Mouse (Mus musculus) liver, embryonic 11.5 days (tissue): ENCODE measurements at regions not wholly inside any gene's neighbourhood (a gene's known extent, or its start where the extent isn't known, plus 50 kb on each side); places are given as distances from the start of the nearest gene placed in this dataset.

Experiments
- ATAC-seq: fragments of 200-750 bp; cut with Nextera tagmentation; replicated peaks from 2 replicates; pipeline ENCODE4 v1.8.0; 2017; ENCODE audit warnings: moderate number of reproducible peaks, mild to moderate bottlenecking, moderate TSS enrichment, moderate library complexity; ENCODE audit not compliant: low FRiP score
- DNase-seq: peaks from one replicate; pipeline ENCODE4 v3.0.0-alpha.2; 2017; ENCODE audit warnings: low spot score
- H3K27ac ChIP-seq: fragments of 300-500 bp; sonication (generic); 2 replicates; pipeline ENCODE4 v1.5.1; 2014; ENCODE audit warnings: mild to moderate bottlenecking, low read depth, low read length, control low read depth
- H3K27me3 ChIP-seq: fragments of 300-500 bp; sonication (generic); replicated peaks from 2 replicates; pipeline ENCODE4 v1.6.1; 2014; ENCODE audit warnings: low read length, mixed read lengths; ENCODE audit not compliant: control insufficient read depth, insufficient read depth
- H3K36me3 ChIP-seq: fragments of 300-500 bp; sonication (generic); 2 replicates; pipeline ENCODE4 v1.6.1; 2014; ENCODE audit warnings: mild to moderate bottlenecking, low read length, moderate library complexity, mixed read lengths; ENCODE audit not compliant: control insufficient read depth, insufficient read depth
- H3K4me1 ChIP-seq: fragments of 300-500 bp; sonication (generic); replicated peaks from 2 replicates; pipeline ENCODE4 v1.6.1; 2014; ENCODE audit warnings: low read length, mixed read lengths; ENCODE audit not compliant: control insufficient read depth, insufficient read depth
- H3K4me2 ChIP-seq: fragments of 300-500 bp; sonication (generic); 2 replicates; pipeline ENCODE4 v1.6.1; 2014; ENCODE audit warnings: mild to moderate bottlenecking, control low read depth, moderate library complexity
- H3K4me3 ChIP-seq: fragments of 300-500 bp; sonication (generic); 2 replicates; pipeline ENCODE4 v1.5.1; 2014; ENCODE audit warnings: low read depth, low read length, control low read depth
- H3K9ac ChIP-seq: fragments of 300-500 bp; sonication (generic); 2 replicates; pipeline ENCODE4 v1.6.1; 2014; ENCODE audit warnings: low read depth, low read length, control low read depth
- H3K9me3 ChIP-seq: fragments of 300-500 bp; sonication (generic); 2 replicates; pipeline ENCODE4 v1.6.1; 2016; ENCODE audit warnings: low read length, inconsistent platforms, mixed read lengths; ENCODE audit not compliant: control insufficient read depth
- WGBS: fragments of 180-500 bp; shearing (Covaris S2); extraction: QIAGEN DNeasy Blood & Tissue Kit; methylation state at CpG from one replicate; pipeline ENCODE4 v1.1.7; 2014; 5-methylcytosine and 5-hydroxymethylcytosine counted together

DNA sequence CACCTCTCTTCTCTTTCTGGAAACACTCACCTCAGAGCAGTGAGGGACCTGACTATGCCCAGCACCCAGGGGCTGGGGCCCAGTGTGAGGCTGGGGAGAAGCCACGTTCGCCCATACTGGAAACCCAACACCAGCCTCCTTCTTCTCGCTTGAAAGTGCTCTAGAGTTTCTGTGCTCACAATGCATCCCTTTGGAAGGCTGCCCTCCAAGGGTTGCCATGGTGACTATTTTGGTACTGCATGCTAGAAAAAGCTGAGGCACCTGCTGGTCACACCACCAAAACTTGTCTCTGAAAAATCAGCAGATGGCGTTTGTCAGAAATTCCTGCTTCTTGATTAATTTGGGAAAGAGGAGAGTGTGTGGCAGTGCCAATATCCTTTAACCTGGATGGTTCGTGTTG, 134.2 kb downstream of the Sec61b start:
- DNase-seq (no peak), ATAC-seq (no peak)
- Histone ChIP-seq H3K27me3 (no peaks in the 10 kb centered on the region), H3K27ac (no peak overlapping the region), H3K36me3 (no peaks in the 10 kb centered on the region), H3K4me3 (no peak overlapping the region), H3K4me1 (no peaks in the 10 kb centered on the region), H3K4me2 (no peak overlapping the region), H3K9ac (no peak overlapping the region), H3K9me3 (no peaks in the 10 kb centered on the region)
- WGBS, result 75% methylated on average over 5 of the region's 5 CpGs

DNA sequence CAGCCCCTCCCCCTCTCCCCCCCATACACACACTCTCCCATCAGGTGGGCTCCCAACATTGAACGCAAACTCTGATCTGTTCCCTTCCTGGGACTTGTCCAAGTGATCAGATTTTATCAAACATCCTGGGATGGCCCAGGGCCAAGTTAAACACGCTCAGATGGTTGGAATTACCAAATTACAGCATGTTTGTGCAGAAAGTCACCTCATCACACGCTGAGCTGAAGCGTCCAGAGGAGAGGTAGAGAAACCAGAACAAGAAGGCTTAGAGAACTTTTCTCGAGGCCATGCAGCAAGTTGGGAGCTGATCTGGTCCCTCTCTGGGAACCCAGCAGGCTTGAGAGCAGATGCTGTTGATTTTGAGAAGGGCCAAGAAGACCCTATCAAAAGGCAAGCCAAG, 136.5 kb downstream of the Sec61b start:
- Histone ChIP-seq H3K4me1 (no peaks in the 10 kb centered on the region), H3K27me3 (no peaks in the 10 kb centered on the region), H3K36me3 (no peaks in the 10 kb centered on the region), H3K4me2 (no peak overlapping the region), H3K4me3 (no peak overlapping the region), H3K27ac (no peak overlapping the region), H3K9me3 (no peaks in the 10 kb centered on the region), H3K9ac (no peak overlapping the region)
- WGBS, result 65% methylated on average over 5 of the region's 5 CpGs
- no peak for DNase-seq
- ATAC-seq, result no peak

DNA sequence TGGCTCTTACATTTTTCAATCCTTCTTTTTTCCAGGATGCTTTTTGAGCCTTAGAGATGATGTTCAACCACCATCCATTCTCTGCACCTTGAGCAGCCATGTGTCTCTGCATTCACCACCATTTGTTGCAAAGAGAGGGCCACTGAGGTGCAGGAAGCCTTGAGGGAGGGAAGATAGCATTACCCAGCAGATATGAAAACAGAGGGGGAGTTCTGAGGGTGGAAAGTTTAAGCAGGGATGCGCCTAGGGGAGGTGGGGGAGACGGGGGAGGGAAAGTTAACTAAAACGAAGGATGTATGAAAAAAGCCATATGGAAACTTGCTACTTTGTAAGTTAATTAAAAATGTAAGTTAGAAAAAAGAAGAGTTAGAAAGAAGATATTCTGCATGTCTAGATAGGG, 142.1 kb downstream of the Sec61b start:
- no peaks in the 10 kb centered on the region for H3K4me1 ChIP-seq
- DNase-seq (no peak), ATAC-seq (no peak)
- no peaks in the 10 kb centered on the region for H3K27me3 ChIP-seq
- no peak overlapping the region for H3K4me3 ChIP-seq
- no peaks in the 10 kb centered on the region for H3K36me3 ChIP-seq
- H3K9me3 ChIP-seq, result no peaks in the 10 kb centered on the region
- no peak overlapping the region for H3K4me2 ChIP-seq
- no peak overlapping the region for H3K27ac ChIP-seq
- 70% methylated on average over 3 of the region's 3 CpGs for WGBS
- no peak overlapping the region for H3K9ac ChIP-seq

DNA sequence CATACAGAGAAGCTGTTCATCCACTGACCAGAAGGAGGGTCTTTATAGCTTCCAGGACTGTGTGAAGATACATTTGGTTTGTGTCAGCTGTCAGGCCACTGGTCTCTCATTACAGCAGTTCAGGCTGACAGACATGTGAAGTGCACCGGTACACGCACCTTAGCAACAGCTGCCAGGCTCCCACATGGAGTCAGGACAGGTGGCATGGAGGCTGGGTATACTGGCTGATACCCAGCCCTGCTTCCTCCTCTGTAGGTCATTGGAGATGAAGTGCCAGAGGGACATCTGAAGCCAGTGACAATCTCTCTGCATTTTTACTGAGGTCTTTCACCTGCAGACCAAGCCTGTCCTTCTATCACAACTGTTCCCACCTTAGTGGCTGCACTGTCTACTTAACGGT, 146.2 kb downstream of the Sec61b start:
- ATAC-seq (no peak), DNase-seq (no peak)
- Histone ChIP-seq H3K4me1 (no peaks in the 10 kb centered on the region), H3K4me2 (no peak overlapping the region), H3K4me3 (no peak overlapping the region), H3K27ac (no peak overlapping the region), H3K36me3 (no peaks in the 10 kb centered on the region), H3K9me3 (no peaks in the 10 kb centered on the region), H3K9ac (no peak overlapping the region), H3K27me3 (no peaks in the 10 kb centered on the region)
- 85% methylated on average over 3 of the region's 3 CpGs for WGBS

DNA sequence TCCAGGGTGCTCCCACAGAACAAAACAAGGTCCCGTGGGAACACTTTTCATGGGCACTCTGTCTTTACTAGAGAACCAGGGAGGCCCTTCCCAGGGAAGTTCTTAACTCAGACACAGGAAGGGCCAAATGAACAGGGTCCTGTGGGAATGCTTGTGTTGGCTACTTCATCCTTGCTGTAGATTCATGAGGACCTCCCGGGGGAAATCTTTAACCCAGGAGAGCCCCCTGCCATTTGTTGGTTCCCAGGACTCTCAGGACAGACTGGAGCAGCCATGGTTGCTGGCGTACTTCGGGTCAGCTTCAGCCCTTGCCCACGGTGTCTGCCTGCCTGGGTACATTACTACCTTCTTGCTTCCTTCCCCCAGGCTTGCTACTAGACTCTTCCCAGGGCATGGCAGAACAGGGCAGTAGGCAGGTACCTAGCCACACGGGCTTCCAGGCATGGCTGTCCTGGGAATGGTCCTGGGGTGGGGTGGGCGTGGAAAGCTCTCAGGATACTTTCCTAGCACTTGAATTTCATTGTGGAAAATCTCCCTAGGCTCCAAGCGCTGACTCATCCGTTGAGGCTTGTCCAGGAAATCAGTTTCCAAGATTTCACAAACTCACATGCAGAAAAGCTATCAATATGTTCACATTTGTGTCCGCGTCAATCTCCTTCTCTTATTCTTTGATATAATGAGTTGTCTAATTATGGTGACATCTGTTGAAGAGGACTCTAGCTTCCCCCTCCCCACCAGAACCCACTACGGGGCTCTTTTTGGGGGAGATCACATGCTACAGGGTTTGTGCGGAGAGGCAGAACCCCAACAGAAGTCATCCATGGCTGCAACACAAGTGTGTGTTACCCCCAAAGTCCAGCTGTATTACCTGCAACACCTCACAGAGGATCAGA, 148.6 kb downstream of the Sec61b start:
- WGBS, result 79% methylated on average over 13 of the region's 13 CpGs

DNA sequence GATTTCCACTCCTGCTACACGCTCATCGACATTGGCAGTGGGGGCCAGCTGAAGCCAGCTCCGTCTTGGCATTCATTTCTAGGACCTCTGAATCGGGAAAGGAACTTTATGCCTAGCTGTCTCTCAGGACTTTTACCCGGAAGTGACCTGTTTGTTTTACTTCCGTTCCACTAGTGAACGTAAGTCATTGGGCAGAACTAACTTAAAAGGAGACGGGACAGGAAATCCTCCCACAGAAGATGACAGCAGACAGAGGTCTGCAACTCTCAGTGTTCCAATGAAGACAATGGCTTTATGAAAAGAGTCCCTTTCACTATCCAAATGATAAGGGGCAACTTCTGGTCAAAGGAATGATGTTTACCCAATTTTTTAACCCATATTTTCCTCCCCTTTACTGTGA, 155.5 kb downstream of the Sec61b start:
- no peaks in the 10 kb centered on the region for H3K4me1 ChIP-seq
- H3K9me3 ChIP-seq, result no peaks in the 10 kb centered on the region
- no peak overlapping the region for H3K9ac ChIP-seq
- H3K27ac ChIP-seq, result no peak overlapping the region
- H3K4me3 ChIP-seq, result no peak overlapping the region
- no peak overlapping the region for H3K4me2 ChIP-seq
- no peaks in the 10 kb centered on the region for H3K27me3 ChIP-seq
- DNase-seq (no peak), ATAC-seq (no peak)
- WGBS, result 57% methylated on average over 8 of the region's 8 CpGs
- no peaks in the 10 kb centered on the region for H3K36me3 ChIP-seq

More for the DNA sequence above, 148.6 kb downstream of the Sec61b start:
- ATAC-seq (no peak), DNase-seq (no peak)
- H3K4me1 ChIP-seq, result no peaks in the 10 kb centered on the region
- no peak overlapping the region for H3K4me3 ChIP-seq
- H3K27me3 ChIP-seq, result no peaks in the 10 kb centered on the region
- H3K4me2 ChIP-seq, result no peak overlapping the region
- no peaks in the 10 kb centered on the region for H3K9me3 ChIP-seq
- no peaks in the 10 kb centered on the region for H3K36me3 ChIP-seq
- H3K9ac ChIP-seq, result no peak overlapping the region
- H3K27ac ChIP-seq, result no peak overlapping the region

DNA sequence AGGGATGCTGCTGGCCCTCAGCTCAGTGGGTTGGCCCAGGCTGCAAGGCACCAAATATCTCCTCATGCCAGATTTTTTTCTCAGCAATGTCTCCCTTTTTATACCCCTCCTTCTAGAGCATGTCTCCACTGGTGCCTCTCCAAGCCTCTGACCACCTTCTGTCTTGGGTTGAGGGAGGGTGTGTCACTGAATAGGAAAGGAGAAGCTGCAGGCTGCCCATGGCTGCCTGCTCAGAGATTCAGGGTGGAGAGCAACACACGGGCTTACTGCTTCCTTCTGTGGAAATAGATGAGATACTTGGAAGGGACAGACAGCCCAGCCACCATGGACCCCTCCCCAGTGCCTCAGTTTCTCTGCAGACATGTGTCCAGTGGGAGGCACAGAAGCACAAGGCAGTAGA, 156.0 kb downstream of the Sec61b start:
- Histone ChIP-seq H3K36me3 (no peaks in the 10 kb centered on the region), H3K27me3 (no peaks in the 10 kb centered on the region), H3K4me2 (no peak overlapping the region), H3K27ac (no peak overlapping the region), H3K9me3 (no peaks in the 10 kb centered on the region), H3K4me1 (no peaks in the 10 kb centered on the region), H3K9ac (no peak overlapping the region), H3K4me3 (no peak overlapping the region)
- ATAC-seq (no peak), DNase-seq (no peak)
- 48% methylated on average over 1 of the region's 1 CpGs for WGBS

DNA sequence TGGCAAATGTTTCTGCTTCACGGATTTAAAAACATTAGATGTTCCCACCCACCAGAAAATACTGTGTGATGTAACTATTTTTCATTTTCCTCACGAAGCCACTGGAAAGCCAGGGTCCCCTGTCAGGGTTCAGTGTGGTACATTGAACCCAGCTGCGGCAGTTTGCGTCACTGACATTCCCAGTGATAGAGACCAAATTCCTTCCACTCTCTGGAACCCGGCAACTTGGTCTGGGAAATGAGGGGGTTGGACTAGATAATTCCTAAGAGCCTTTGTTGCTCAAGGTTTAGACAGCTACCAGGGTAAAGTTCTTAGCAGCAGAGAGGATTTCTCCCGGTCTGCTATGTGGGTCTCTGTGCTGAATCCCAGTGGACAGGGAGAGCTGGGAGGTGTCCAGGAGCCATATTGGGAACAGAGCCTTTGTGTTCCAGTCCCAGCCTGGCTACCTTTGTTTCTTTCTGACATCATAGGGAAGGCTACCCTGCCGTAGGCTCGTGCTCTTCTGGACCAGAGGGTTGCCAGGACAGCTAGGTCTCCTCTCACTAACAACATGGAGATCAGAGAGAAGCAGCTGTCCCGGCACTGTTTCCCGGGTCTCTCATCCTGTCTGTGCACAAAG, 164.5 kb downstream of the Sec61b start:
- 74% methylated on average over 10 of the region's 10 CpGs for WGBS

DNA sequence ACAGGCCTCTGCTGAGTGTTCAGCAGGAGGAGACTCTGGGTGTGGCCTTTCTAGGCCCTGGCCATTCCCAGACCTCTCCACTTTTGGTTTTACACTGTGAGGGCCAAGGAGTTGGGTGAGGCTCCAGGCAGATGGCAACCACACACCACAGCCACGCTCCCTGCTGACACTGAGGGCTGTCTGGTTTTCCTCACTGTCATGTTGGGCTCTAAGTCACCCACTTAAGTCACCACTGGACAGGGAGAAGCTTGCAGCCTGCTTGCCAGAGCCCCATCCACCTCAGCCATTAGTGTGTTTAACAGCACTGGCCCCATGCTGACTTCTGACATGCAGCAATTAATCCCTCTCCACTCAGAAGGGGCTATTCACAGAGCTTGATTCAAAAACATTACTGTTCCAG, 170.6 kb downstream of the Sec61b start:
- Histone ChIP-seq H3K4me1 (no peaks in the 10 kb centered on the region), H3K27ac (no peak overlapping the region), H3K9ac (no peak overlapping the region), H3K4me3 (no peak overlapping the region), H3K9me3 (no peaks in the 10 kb centered on the region), H3K27me3 (no peaks in the 10 kb centered on the region), H3K4me2 (no peak overlapping the region), H3K36me3 (no peaks in the 10 kb centered on the region)
- DNase-seq (no peak), ATAC-seq (no peak; the same call in 1 of the 2 replicates)
- WGBS, result 30% methylated on average over 1 of the region's 1 CpGs

More for the DNA sequence above, 164.5 kb downstream of the Sec61b start:
- Histone ChIP-seq H3K9ac (no peak overlapping the region), H3K9me3 (no peaks in the 10 kb centered on the region), H3K27ac (no peak overlapping the region), H3K4me3 (no peak overlapping the region), H3K27me3 (no peaks in the 10 kb centered on the region), H3K36me3 (no peaks in the 10 kb centered on the region), H3K4me1 (no peaks in the 10 kb centered on the region), H3K4me2 (no peak overlapping the region)
- ATAC-seq (no peak), DNase-seq (no peak)
